Mouse (Mus musculus) spleen, postnatal 4 days (tissue): Measurements from ENCODE around the gene Ceacam1.

ENCODE experiments used
- DNase-seq, 2 experiments: peaks; one replicate each; pipeline ENCODE4 v3.0.0; 2022; ENCODE audit warnings: low spot score in 2 of 2

Ceacam1 gene

GRCm38 (mm10) chr7:25411861-25412260 is 65.5 kb downstream of the Ceacam1 start:
- no peak for DNase-seq
